Mouse (Mus musculus): ENCODE results near the gene Serinc5. TPM values are rescaled to one million over a fixed set of nuclear protein-coding genes. Genes with fewer than 3 reads are reported as not detected.
A peak's percentile ranks its signal among the peaks of the same experiment; 100 is the strongest.
"Not testable (repeated sequence)": the region's sequence is repeated elsewhere in the genome, so short reads cannot be mapped to it uniquely, and the experiment has no call there.

Serinc5 gene
- polyA plus RNA-seq, 1 experiment from 2014 or later, result 14.1 TPM

DNA sequence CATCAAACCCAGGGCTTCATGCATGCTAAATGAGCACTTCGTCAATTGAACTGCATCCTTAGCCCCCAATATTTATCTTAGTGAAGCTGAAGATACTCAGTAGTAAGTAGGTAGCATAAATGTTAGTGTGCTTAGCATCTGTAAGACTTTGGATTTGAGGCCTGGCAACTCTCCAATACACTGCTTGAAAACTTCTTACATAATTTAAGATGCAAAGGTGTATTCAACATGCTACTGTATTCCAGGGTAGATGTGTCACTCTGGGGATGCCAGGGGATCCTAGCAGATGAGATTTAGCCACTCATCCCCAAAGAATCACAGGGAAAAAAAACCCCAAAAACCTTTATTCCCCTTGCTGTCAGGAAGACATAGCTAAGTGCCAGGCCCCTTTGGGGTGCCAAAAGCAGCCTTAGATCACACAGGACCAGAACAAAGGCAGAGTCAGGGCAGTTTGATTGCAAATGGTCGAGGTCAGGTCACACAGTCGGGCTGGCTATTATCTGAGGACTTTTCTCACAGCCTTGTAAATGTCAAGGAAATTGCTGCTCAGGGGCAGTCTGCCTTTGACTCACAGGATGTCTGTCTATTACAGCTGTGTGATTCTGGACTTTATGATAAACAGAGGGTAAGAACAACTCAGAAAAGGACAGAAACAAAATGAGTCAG, 17.0 kb upstream of the Serinc5 start:
- Histone ChIP-seq H3K27me3 (no peaks in the 10 kb centered on the region), H3K36me3 (no peaks in the 10 kb centered on the region), H3K27ac (0 out of 2 replicates have a peak overlapping the region, but pooled peaks have one; percentile 32), H3K9ac (replicated peaks) (no peak overlapping the region), H3K9me3 (no peaks in the 10 kb centered on the region), H3K4me1 (replicated peaks) (peaks cover 25% of the 10 kb centered on the region), H3K4me3 (replicated peaks) (no peak overlapping the region), H3K4me2 (replicated peaks) (no peak overlapping the region)
- 0 out of 2 replicates have a peak, but pooled peaks have one; percentile 10 for ATAC-seq
- 18% methylated on average over 3 of the region's 3 CpGs for WGBS

DNA sequence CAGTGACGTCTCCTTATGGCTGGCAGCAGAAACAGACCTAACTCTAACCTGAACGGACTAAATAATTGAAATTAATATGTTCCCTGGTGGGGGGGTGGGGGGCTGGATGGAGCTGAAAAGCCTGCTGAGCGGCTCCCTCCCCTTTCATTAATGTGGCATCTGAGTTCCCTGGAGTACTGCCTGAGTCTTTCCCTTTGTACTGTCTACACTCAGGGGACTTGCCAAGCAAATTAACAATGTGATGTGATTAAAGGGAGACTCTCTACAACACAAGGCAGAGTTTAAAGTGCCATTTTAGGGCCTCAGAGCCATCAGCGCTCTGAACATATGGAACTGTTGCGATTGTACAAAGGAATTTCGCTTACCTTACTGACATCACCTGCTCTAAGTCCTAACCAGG, 16.4 kb upstream of the Serinc5 start:
- no peak overlapping the region for H3K9ac ChIP-seq (replicated peaks)
- no peaks in the 10 kb centered on the region for H3K9me3 ChIP-seq
- H3K4me1 ChIP-seq (replicated peaks), result peaks cover 25% of the 10 kb centered on the region
- no peak overlapping the region for H3K4me3 ChIP-seq (replicated peaks)
- H3K27ac ChIP-seq, result 0 out of 2 replicates have a peak overlapping the region, but pooled peaks have one; percentile 32
- H3K4me2 ChIP-seq (replicated peaks), result no peak overlapping the region
- peak; percentile 79 for ATAC-seq
- H3K27me3 ChIP-seq, result no peaks in the 10 kb centered on the region
- no peaks in the 10 kb centered on the region for H3K36me3 ChIP-seq
- 24% methylated on average over 6 of the region's 6 CpGs for WGBS

DNA sequence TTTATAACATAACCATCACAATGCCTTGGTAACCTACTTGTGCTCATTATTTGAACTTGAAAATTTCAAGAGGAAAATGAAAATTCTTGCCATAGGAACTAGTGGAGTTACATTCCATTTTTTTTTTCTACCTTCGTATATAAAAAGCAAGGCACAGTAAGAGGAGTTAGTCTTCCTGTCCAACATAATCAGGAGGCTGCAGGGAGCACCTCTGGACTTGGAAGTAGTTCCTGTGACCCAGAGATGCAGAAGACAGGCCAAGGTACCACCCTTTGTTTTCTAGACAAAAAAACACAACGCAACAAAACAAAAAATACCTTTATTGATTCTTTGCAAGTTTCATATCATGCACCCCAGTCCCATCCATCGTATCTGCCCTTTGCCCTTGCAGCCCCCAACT, 16.0 kb upstream of the Serinc5 start:
- H3K27ac ChIP-seq, result no peak overlapping the region
- H3K9me3 ChIP-seq, result no peaks in the 10 kb centered on the region
- WGBS, result 81% methylated on average over 3 of the region's 3 CpGs
- H3K27me3 ChIP-seq, result no peaks in the 10 kb centered on the region
- H3K4me1 ChIP-seq (replicated peaks), result peaks cover 25% of the 10 kb centered on the region
- no peak for ATAC-seq
- H3K9ac ChIP-seq (replicated peaks), result no peak overlapping the region
- H3K36me3 ChIP-seq, result no peaks in the 10 kb centered on the region
- no peak overlapping the region for H3K4me3 ChIP-seq (replicated peaks)
- H3K4me2 ChIP-seq (replicated peaks), result no peak overlapping the region

GRCm38 (mm10) chr13:92595424-92595823, 15.5 kb upstream of the Serinc5 start:
- no peak overlapping the region for H3K4me3 ChIP-seq (replicated peaks)
- no peaks in the 10 kb centered on the region for H3K9me3 ChIP-seq
- peaks cover 25% of the 10 kb centered on the region for H3K4me1 ChIP-seq (replicated peaks)
- no peaks in the 10 kb centered on the region for H3K27me3 ChIP-seq
- 79% methylated on average over 3 of the region's 3 CpGs for whole genome bisulfite sequencing
- H3K36me3 ChIP-seq, result no peaks in the 10 kb centered on the region
- no peak overlapping the region for H3K27ac ChIP-seq
- ATAC-seq, result no peak
- no peak overlapping the region for H3K9ac ChIP-seq (replicated peaks)
- H3K4me2 ChIP-seq (replicated peaks), result no peak overlapping the region

DNA sequence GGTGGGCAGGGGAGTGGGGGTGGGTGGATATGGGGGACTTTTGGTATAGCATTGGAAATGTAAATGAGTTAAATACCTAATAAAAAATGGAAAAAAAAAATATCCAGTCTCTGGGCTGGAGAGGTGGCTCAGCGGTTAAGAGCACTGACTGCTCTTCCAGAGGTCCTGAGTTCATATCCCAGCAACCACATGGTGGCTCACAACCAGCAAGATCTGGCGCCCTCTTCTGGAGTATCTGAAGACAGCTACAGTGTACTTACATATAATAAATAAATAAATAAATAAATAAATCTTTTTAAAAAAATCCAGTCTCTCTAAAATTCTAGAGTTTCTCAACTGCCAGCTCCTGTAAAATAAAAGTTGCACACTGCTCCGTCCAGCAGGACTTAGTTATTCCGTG, 5.6 kb upstream of the Serinc5 start:
- not testable (repeated sequence) for H3K9me3 ChIP-seq; H3K4me3 ChIP-seq (replicated peaks); H3K27me3 ChIP-seq; H3K36me3 ChIP-seq; H3K9ac ChIP-seq (replicated peaks); H3K4me1 ChIP-seq (replicated peaks); H3K4me2 ChIP-seq (replicated peaks); ATAC-seq; H3K27ac ChIP-seq
- 82% methylated on average over 4 of the region's 4 CpGs for WGBS

- Histone ChIP-seq H3K27ac (peak overlapping the region; percentile 70; the same call in 1 of the 2 replicates), H3K9me3 (no peaks in the 10 kb centered on the region), H3K9ac (replicated peaks) (peak overlapping the region; percentile 82), H3K27me3 (0 out of 2 replicates have a peak, but pooled peaks cover 5% of the 10 kb centered on the region), H3K4me2 (replicated peaks) (peak overlapping the region; percentile 83), H3K4me3 (replicated peaks) (peak overlapping the region; percentile 78), H3K36me3 (no peaks in the 10 kb centered on the region), H3K4me1 (replicated peaks) (peaks cover 18% of the 10 kb centered on the region)
- 8% methylated on average over 13 of the region's 13 CpGs for WGBS
- ATAC-seq, result no peak
Observed at GRCm38 (mm10) chr13:92609486-92610310, 1.2 kb upstream of the Serinc5 start.

GRCm38 (mm10) chr13:92611254-92611784, 428 bp downstream of the Serinc5 start:
- H3K36me3 ChIP-seq, result no peaks in the 10 kb centered on the region
- H3K27me3 ChIP-seq, result 0 out of 2 replicates have a peak, but pooled peaks cover 5% of the 10 kb centered on the region
- peaks cover 18% of the 10 kb centered on the region for H3K4me1 ChIP-seq (replicated peaks)
- H3K9me3 ChIP-seq, result no peaks in the 10 kb centered on the region
- H3K4me3 ChIP-seq (replicated peaks), result peak overlapping the region; percentile 78
- under 1% methylated on average over 43 of the region's 43 CpGs for WGBS
- peak overlapping the region; percentile 82 for H3K9ac ChIP-seq (replicated peaks)
- ATAC-seq, result no peak; the same call in 1 of the 2 replicates
- peak overlapping the region; percentile 76 for H3K27ac ChIP-seq
- H3K4me2 ChIP-seq (replicated peaks), result peak overlapping the region; percentile 83

DNA sequence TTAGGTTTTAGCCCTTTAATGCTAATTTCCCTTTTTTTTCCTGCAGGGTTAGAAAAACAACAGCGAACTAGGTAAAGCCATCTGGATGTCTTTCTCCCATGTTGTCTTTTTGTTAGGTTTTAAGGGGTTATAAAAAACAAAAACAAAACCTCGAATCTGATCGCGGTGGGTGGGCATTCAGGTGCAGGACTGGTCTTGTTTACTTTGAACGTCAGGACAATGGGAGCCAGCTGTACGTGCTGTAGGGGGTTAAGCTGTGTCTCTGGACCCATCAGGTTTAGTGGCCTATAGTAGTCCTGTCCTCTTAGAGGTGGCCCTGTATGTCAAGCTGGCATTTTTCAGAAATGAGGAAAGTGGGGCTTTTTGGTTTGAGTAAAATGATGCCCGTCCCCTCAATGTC, 1.0 kb downstream of the Serinc5 start:
- ATAC-seq, result no peak
- H3K9ac ChIP-seq (replicated peaks), result peak overlapping the region; percentile 82
- 0 out of 2 replicates have a peak, but pooled peaks cover 5% of the 10 kb centered on the region for H3K27me3 ChIP-seq
- peak overlapping the region; percentile 83 for H3K4me2 ChIP-seq (replicated peaks)
- H3K36me3 ChIP-seq, result no peaks in the 10 kb centered on the region
- no peaks in the 10 kb centered on the region for H3K9me3 ChIP-seq
- H3K4me1 ChIP-seq (replicated peaks), result peaks cover 18% of the 10 kb centered on the region
- WGBS, result 7% methylated on average over 7 of the region's 7 CpGs
- peak overlapping the region; percentile 78 for H3K4me3 ChIP-seq (replicated peaks)
- H3K27ac ChIP-seq, result 0 out of 2 replicates have a peak overlapping the region, but pooled peaks have one; percentile 76

DNA sequence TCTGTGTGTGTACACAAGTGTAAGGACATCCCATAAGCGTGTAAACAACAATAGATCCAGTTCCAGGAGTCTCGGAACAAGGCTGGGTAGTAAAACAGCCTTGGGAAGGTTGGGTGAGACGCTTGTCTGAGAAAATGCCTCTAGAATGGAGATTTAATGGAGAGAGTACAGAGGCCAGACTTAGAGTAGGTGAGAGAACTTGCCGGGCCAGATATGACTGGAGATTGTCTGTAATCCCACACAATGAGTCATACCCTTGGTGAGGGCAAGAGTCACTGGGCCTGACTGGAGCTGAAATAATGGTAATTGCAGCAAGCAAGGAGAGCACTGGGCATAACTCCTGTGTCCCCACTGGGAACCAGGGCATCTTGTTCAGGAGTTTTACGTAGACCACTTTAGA, 2.2 kb downstream of the Serinc5 start:
- Histone ChIP-seq H3K4me1 (replicated peaks) (peaks cover 18% of the 10 kb centered on the region), H3K36me3 (no peaks in the 10 kb centered on the region), H3K27ac (no peak overlapping the region), H3K27me3 (0 out of 2 replicates have a peak, but pooled peaks cover 5% of the 10 kb centered on the region), H3K9ac (replicated peaks) (no peak overlapping the region), H3K4me3 (replicated peaks) (no peak overlapping the region), H3K9me3 (no peaks in the 10 kb centered on the region), H3K4me2 (replicated peaks) (peak overlapping the region; percentile 83)
- 86% methylated on average over 5 of the region's 5 CpGs for WGBS
- no peak for ATAC-seq

GRCm38 (mm10) chr13:92615201-92615600, 4.3 kb downstream of the Serinc5 start:
- Histone ChIP-seq H3K4me2 (replicated peaks) (no peak overlapping the region), H3K36me3 (no peaks in the 10 kb centered on the region), H3K4me1 (replicated peaks) (peaks cover 11% of the 10 kb centered on the region), H3K9me3 (no peaks in the 10 kb centered on the region), H3K27ac (no peak overlapping the region), H3K27me3 (0 out of 2 replicates have a peak, but pooled peaks cover 5% of the 10 kb centered on the region), H3K4me3 (replicated peaks) (no peak overlapping the region), H3K9ac (replicated peaks) (no peak overlapping the region)
- 87% methylated on average over 5 of the region's 5 CpGs for WGBS
- no peak for ATAC-seq

DNA sequence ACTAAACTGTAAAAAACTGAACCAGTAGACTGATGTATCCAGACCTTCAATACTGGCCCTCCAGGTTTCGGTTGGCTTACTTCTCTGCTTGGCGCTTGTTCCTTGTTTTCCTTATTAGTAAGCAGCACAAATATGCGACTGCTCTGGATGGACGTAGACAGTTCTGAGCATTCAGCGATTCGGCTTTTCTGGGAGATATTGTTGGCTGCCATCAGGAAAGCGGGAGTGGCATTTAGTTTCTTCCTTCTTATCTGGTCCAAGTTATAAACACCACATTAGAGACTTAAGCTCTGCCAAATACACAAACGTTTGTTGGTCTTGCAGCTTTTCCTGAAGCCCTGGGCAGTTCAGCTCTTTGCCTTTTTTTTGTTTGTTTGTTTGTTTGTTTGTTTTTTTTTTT, 5.6 kb downstream of the Serinc5 start:
- Histone ChIP-seq H3K36me3 (no peaks in the 10 kb centered on the region), H3K4me3 (replicated peaks) (no peak overlapping the region), H3K9me3 (no peaks in the 10 kb centered on the region), H3K4me2 (replicated peaks) (no peak overlapping the region), H3K4me1 (replicated peaks) (peaks cover 10% of the 10 kb centered on the region; the same call in 1 of the 2 replicates), H3K27ac (no peak overlapping the region), H3K27me3 (0 out of 2 replicates have a peak, but pooled peaks cover 5% of the 10 kb centered on the region), H3K9ac (replicated peaks) (no peak overlapping the region)
- ATAC-seq, result no peak
- WGBS, result 94% methylated on average over 8 of the region's 8 CpGs

DNA sequence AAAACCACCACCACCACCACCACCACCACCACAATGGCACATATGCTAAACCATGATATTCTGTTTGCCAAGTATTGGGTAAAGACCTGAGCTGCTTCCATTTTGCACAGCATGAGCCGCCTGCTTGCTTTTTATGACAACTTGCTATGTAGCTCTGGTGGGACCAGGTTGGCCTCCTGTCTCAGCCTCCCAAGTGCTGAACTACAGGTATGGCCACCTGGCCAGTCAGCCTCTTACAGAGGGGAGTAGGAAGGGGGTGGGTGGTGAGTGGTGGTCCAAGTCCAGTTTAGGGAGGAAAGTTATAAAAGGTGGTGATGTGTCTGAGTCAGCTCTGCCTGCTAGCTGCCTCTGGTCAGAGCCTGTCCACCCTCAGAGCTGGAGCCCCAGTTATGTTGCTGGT, 15.3 kb downstream of the Serinc5 start:
- WGBS, result 88% methylated on average over 1 of the region's 1 CpGs

More for the DNA sequence above, 15.3 kb downstream of the Serinc5 start:
- Histone ChIP-seq H3K27me3 (no peaks in the 10 kb centered on the region), H3K9ac (replicated peaks) (no peak overlapping the region), H3K4me2 (replicated peaks) (no peak overlapping the region), H3K36me3 (peaks cover 13% of the 10 kb centered on the region; the same call in 1 of the 2 replicates), H3K9me3 (no peaks in the 10 kb centered on the region), H3K4me1 (replicated peaks) (no peaks in the 10 kb centered on the region), H3K27ac (no peak overlapping the region), H3K4me3 (replicated peaks) (no peak overlapping the region)
- ATAC-seq, result no peak

Measured in midbrain, embryonic 13.5 days (tissue).